Mouse (Mus musculus) common myeloid progenitor, adult 5-6 weeks (primary cell): ENCODE data around the gene Aamp. TPM values are rescaled to one million over a fixed set of nuclear protein-coding genes. Genes with fewer than 3 reads are reported as not detected.

Source experiments
- ATAC-seq: replicated peaks from 2 replicates; pipeline ENCODE4 v1.8.0; 2016; ENCODE audit warnings: low read depth, mild to moderate bottlenecking, moderate TSS enrichment, inconsistent platforms; ENCODE audit not compliant: poor library complexity, severe bottlenecking
- total RNA-seq: library from RNA; stranded (forward); fragments of 200-1000, 187-1606 nt; gene quantifications from 2 replicates; pipeline ENCODE4 v1.2.3, GENCODE M21; 2017

The Aamp gene
- total RNA-seq, 1 experiment from 2014 or later, result 84.2 TPM

DNA sequence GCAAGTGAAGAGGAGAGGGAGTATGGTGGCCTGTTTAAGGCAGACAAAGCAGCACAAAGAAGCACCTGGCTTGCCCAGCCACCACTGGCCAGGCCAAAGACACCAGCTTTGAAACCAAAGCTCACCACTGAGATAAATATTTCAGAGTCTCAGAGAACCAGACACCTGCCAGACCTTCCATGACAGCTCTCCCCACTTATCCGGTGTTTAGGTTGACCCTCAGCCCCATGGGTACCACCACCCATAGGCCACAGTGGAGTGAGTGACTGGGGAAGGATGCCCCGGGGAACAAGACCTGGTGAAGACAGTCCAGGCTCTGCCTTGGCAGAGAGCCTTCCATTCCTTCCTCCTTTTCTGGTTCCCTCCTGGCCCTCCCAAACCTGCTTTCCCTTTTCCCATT is 18.3 kb upstream of the Aamp start:
- ATAC-seq, result no peak

DNA sequence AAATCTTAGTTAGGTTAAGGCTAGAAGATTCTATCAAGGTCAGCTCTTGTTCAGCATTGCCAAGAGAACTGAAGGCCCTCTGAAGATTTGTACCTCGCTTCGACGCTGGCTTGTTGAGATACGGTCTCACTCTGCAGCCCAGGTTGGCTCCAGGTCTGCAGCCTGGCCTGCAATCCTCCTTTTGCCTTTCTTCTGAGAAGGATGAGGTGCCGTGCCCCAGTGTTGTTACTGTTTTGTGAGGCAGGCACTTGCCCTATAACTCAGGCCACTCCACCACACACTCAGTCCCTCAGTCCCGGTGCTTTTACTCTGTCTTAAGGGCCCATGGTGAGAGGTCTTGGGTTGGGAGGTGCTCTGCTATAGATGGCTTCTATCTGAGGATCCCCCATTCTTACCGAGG is 17.7 kb upstream of the Aamp start:
- no peak for ATAC-seq

- ATAC-seq, result no peak
These were observed 16.0 kb upstream of the Aamp start for GRCm38 (mm10) chr1:74300347-74301110.

DNA sequence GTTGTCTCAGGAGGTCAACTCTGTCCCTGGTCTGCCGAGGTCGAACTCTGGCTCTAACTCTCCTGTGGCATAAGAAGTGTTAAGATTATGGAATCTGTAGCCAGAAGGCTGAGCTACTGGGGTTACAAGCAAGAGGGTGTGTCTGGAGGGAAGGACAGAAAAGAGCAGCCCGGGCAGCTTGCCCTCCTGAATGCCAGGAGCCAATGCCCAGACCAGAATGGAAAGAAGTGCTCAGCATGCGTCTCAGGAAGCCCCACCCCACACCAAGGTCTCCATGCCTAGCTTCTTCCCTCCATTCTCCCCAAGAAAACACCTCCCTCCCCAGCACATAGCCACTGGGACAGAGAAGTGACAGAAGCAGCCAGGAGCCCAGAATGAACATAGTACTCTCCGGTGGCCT is 14.5 kb upstream of the Aamp start:
- ATAC-seq, result no peak

- ATAC-seq, result no peak
These were observed 13.7 kb upstream of the Aamp start for GRCm38 (mm10) chr1:74298157-74298750.

DNA sequence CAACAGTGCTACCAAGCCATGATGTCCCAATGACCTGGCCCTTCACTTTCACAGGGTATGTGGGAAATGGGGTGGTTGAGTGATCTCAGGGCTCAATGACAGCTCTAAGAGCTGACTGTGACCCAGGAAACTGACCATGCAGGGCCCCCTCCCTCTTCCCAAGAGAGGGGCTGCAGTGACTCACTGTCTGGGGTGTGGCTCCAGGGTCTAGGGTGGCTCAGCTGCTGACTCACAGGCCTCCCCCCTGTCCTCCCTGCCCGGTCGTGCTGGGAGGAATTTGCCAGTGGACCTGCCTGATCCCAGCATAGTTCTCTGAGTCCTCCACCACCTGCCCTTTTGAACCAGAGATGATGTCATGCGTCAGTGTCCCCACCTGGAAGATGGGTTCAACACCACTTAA is 12.7 kb upstream of the Aamp start:
- no peak for ATAC-seq

DNA sequence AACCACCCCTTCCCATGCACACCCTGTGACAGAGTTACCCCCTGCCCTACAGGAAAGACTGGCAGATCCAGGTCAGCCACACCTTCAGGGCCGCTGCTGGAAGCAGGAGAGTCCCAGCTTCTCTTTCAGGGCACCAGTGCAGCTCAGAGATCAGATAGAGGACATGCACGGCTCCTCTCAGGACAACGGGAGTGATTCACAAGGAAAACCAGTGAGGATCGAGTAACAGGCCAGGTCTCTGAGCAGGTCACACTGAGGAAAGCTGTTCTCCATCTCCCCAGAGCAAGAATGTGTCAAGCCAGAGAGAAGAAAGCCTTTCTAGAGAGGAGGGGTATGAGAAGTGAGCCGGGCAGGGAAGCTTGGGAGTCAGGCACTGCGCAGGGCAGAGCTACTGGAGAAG is 11.9 kb upstream of the Aamp start:
- no peak for ATAC-seq

- peak; percentile 91 for ATAC-seq
These were observed 11.1 kb upstream of the Aamp start for GRCm38 (mm10) chr1:74295456-74296171.

GRCm38 (mm10) chr1:74294733-74295455 is 10.4 kb upstream of the Aamp start:
- ATAC-seq, result no peak

DNA sequence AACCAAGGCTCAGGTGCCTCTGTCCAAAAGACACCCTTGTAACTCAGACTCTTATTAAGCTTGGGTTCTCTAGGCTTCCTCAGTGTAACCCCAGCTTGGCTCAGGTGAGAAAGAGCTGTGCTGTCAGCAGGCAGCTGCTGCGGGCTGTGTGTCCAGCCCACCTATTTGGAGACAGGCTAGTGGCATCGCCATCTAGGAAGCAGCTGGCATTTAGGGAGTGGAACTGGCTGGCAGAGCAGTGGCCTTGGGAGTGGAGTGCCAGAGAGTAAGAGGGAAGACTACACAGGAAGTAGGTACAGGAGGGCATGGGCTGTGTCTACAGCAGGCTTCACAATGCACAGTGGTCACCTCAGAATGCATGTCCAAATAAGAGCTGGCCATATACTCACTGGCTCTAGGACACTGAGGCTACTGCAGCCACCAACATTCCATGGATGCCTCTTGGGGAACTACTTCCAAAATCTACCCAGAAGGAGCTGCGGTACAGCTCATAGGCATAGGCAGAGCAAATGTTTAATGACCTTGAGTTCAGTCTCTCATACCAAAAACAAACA is 9.6 kb upstream of the Aamp start:
- ATAC-seq, result no peak

DNA sequence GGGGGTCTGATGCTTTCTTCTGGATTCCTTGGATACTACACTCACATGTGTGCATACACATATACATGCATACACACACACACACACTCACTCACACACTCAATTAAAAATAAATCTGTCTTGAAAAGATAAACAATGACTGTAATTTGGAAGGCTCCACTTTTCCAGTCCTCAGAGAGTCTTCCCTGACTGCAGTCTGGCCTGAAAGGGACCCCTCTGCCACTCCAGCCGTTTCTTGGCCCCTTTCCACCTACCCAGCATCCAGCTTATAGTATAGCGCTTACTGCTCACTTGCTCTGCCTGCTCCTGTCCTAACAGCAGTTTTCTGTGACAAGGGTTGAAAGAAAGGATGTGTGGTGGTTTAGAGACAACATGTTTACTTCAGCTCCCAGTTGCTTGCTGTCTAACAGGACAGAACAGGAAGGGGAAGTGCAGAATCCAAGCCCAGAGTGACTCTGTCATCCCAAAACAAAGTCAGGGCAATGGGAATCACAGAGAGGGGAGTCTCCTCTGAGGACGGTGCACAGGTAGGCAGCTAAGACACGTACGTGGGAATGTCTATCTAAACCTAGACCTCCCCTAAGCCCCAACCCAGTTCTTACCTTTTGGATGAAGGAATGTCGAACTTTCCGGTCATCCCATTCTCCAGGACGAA is 8.9 kb upstream of the Aamp start:
- no peak for ATAC-seq

- no peak for ATAC-seq
These were observed 7.9 kb upstream of the Aamp start for GRCm38 (mm10) chr1:74292331-74293020.

DNA sequence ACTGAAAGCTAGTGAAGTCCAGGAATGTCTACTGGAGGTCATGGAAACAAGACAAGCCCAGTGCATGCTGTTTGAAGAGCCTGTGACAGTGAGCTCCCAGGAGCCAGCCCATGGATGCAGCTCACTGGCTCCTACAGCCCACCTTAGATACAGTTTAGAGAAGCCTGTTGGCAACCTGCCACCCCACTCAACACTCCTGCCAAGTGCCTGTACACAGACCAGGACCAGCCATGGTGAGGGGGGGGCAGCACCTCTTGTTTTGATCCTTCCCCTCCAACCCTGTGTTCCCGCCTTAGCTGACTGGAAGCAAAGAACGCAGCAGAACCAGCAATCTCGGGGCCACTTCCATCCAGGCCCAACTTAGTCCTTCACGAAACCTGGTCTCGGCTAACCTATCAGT is 5.6 kb upstream of the Aamp start:
- no peak for ATAC-seq

GRCm38 (mm10) chr1:74289740-74290139 is 5.2 kb upstream of the Aamp start:
- ATAC-seq, result no peak

GRCm38 (mm10) chr1:74289248-74289647 is 4.7 kb upstream of the Aamp start:
- no peak for ATAC-seq

DNA sequence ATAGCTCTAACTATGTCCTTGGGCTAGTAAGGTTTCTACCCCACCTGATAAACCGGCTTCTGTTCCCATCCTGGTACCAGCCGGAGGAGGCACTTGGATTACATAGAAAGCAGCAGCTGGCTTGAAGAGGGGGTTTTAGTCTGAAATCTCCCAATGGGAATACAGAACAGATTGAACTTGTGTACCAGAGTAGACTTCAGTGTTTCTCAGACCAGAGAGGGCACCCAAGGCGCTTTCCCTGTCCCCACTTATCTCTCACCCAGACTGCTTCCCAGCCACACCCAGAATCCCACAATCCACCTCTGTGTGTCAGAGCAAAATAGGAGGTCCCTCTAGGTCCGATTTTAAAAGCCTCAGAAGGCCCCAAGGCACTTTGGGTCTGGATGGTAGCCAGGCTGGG is 3.8 kb upstream of the Aamp start:
- no peak for ATAC-seq

DNA sequence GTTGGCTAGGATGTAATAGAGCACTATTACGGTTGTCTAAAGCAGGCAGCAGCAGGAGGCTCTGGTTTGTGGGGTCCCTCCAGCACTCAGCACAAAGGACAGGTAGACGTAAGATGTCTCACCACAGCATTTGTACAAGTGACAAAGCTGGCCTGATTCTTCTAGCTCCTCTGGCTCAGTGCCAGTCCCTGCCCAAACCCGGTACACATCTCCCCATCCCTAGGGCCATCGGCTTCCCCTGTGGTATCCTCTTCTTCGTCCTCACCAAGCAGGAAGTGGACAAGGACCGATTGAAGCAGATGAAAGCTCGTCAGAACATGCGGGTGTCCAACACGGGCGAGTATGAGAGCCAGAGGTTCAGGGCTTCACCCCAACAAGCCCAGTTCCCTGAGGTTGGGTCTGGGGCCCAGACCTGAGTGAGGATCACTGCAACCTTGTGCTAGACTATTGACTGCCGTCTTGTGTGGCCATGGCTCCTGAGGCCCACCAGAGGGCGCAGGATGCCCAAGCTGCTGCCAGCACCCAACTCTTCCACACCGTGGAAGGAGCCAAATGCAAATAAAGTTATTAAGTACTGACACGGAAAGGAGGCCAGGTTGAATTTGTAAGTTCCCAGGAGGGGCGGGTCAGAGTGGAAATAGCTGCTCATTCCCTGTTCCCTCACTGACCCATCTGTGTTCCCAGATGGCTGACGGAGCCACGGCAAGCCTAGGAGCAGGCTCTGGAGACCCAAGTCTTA is 2.5 kb upstream of the Aamp start:
- peak; percentile 30; the same call in 1 of the 2 replicates for ATAC-seq

DNA sequence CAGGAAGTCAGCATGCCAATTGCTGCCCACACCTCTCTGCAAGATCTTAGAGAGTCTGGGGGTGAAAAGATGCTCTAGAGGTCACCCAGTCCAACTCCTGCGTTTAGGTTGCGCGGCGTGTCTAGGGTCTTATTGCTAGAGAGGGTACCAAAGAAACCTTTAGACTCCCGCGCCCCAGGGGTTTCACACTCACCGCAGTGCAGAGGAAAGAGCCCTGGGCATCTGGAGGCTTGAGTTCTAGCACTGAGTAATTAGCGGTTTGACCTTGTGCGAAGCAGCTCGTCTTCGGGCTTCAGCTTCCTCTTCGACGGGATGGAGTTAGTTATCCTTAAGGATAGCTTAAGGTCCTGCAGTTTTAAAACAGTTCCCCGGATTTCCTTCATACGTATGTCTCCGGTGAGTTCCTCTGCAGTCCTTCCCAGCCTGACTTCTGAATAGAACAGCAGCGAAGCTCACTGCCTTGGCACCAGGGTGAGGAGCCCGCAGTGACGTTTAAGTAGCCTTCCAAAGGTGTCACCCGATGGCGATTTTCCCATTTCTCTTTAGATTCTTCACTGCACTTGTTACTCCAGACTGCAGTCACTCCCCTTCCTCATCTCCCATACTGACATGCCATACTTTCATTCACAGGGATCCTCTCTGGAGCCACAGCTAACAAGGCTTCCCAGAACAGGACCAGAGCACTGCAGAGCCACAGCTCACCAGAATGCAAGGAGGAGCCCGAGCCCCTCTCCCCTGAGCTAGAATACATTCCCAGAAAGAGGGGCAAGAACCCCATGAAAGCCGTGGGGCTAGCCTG is 873 bp upstream of the Aamp start:
- ATAC-seq, result 0 out of 2 replicates have a peak, but pooled peaks have one; percentile 1
